In the genomic region with DNA sequence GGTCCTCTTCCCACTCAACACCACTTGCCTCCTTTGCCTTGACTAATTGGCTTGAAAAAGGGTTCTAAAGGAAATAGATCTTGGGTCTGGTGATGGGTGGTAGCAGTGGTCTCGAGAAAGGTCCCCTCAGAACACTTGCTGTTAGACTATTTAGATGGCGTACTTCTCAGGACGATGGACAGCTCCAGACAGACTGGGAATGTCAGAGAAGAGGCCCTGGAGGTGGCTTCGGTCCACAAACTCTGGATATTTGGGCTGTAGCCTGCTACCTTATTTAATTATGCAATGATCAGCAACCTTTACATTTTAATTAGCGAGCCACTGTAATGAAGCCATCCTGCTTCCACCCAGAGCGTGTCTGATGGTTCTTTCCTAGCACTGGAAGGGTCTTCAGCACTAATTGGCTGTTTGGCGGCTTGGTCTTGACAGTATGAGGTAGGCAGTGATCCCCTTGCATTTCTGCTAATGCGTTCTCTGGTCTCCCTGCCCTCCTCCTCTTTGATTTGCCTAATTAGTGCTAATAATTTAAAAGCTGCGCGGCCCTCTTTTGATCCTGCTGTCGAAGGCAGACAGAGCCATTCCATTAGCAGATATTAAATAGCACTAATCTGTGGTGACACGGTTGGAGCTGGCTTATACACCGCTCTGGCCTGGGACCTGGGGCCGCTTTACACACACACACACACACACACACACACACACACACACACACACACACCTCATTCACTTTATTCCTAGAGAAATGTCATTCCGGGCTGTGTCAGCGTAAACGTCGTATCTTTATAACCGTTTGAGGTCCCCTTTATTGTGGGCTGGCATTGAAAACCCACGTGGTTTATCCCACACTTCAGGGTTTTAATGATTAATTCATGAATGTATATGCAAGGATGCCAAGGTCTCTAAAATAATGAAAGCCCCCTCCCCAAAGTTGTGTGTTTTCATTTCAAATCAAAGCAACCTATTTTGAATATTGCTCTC, we compare ENCODE assay signal across 16 mouse cellular contexts.
A peak's percentile ranks its signal among the peaks of the same experiment; 100 is the strongest.
DNase-seq lines count a peak whose midpoint lies in the region; ATAC-seq and TF ChIP-seq lines count a peak whose summit lies in the region.
"Had no signal": no experiment of that assay in that cellular context is flagged by ENCODE, and none has a peak within 500 bp of the region (broad histone marks: within the 10 kb centered on the region; RNA-seq: fewer than 3 reads in every experiment).

No protein-coding gene starts in this region.

- H3K27ac ChIP-seq in heart, embryonic 10.5 days, result no peak overlapping the region
- no peak overlapping the region for H3K27ac ChIP-seq in hindbrain, embryonic 12.5 days
- no peak overlapping the region for H3K27ac ChIP-seq in midbrain, postnatal 0 days (ENCODE audit: low read depth, low read length)
- H3K27ac ChIP-seq: embryonic facial prominence, embryonic 15.5 days; intestine, embryonic 15.5 days; layer of hippocampus, adult 2 months; stomach, postnatal 0 days had no signal

- no peak overlapping the region for H3K4me3 ChIP-seq in heart, embryonic 10.5 days
- no peak overlapping the region for H3K4me3 ChIP-seq in hindbrain, embryonic 12.5 days
- H3K4me3 ChIP-seq in midbrain, postnatal 0 days (ENCODE audit: low read depth, low read length), result no peak overlapping the region
- H3K4me3 ChIP-seq: embryonic facial prominence, embryonic 15.5 days; heart, embryonic 12.5 days; intestine, embryonic 15.5 days; layer of hippocampus, adult 2 months had no signal

- no peak for TF ChIP-seq CTCF in midbrain, postnatal 0 days (IDR thresholded peaks at IDR 0.05)

- H3K9ac ChIP-seq in hindbrain, embryonic 12.5 days, result no peak overlapping the region
- no peak overlapping the region for H3K9ac ChIP-seq in midbrain, postnatal 0 days (replicated peaks; ENCODE audit: low read length, poor library complexity, severe bottlenecking)
- H3K9ac ChIP-seq: embryonic facial prominence, embryonic 15.5 days; heart, embryonic 12.5 days; intestine, embryonic 15.5 days had no signal

- H3K9me3 ChIP-seq in heart, embryonic 10.5 days, result no peaks in the 10 kb centered on the region
- no peaks in the 10 kb centered on the region for H3K9me3 ChIP-seq in hindbrain, embryonic 12.5 days (replicated peaks)
- no peaks in the 10 kb centered on the region for H3K9me3 ChIP-seq in midbrain, postnatal 0 days (ENCODE audit: low read length)
- H3K9me3 ChIP-seq: embryonic facial prominence, embryonic 15.5 days; heart, embryonic 12.5 days; intestine, embryonic 15.5 days had no signal

- 76% methylated on average over 20 of the region's 20 CpGs for WGBS in heart, embryonic 10.5 days
- 56% methylated on average over 20 of the region's 20 CpGs for WGBS in hindbrain, embryonic 12.5 days
- WGBS in midbrain, postnatal 0 days, result 30% methylated on average over 20 of the region's 20 CpGs

- no peaks in the 10 kb centered on the region for H3K4me1 ChIP-seq in heart, embryonic 10.5 days
- peaks cover 7% of the 10 kb centered on the region; the same call in 1 of the 2 replicates for H3K4me1 ChIP-seq in hindbrain, embryonic 12.5 days
- no peaks in the 10 kb centered on the region for H3K4me1 ChIP-seq in midbrain, postnatal 0 days (ENCODE audit: insufficient read depth, low read length)
- H3K4me1 ChIP-seq: embryonic facial prominence, embryonic 15.5 days; heart, embryonic 12.5 days; intestine, embryonic 15.5 days had no signal

- H3K4me2 ChIP-seq in hindbrain, embryonic 12.5 days (replicated peaks), result no peak overlapping the region
- no peak overlapping the region for H3K4me2 ChIP-seq in midbrain, postnatal 0 days (ENCODE audit: low read depth, low read length, poor library complexity, severe bottlenecking)
- H3K4me2 ChIP-seq: embryonic facial prominence, embryonic 15.5 days; heart, embryonic 12.5 days; intestine, embryonic 15.5 days had no signal

- H3K36me3 ChIP-seq in heart, embryonic 10.5 days, result no peaks in the 10 kb centered on the region
- no peaks in the 10 kb centered on the region for H3K36me3 ChIP-seq in hindbrain, embryonic 12.5 days
- H3K36me3 ChIP-seq in midbrain, postnatal 0 days (ENCODE audit: insufficient read depth, low read length), result no peaks in the 10 kb centered on the region
- H3K36me3 ChIP-seq: embryonic facial prominence, embryonic 15.5 days; G1E; heart, embryonic 12.5 days; intestine, embryonic 15.5 days had no signal

- peak; percentile 68 for DNase-seq in heart, embryonic 10.5 days (ENCODE audit: low spot score)
- DNase-seq in heart, postnatal 4 days, result no peak
- DNase-seq in embryo, embryonic 10 days (ENCODE audit: low spot score), result peak; percentile 13
- DNase-seq in midbrain, postnatal 0 days (ENCODE audit: low spot score), result peak; percentile 54
- no peak for DNase-seq in adrenal gland, postnatal 36 days
- DNase-seq in layer of hippocampus, postnatal 36 days, result no peak
- no peak for DNase-seq in thymus, postnatal 14 days
- DNase-seq: cerebellum, adult 11-12 months; lung, postnatal 36 days had no signal

- H3K27me3 ChIP-seq in heart, embryonic 10.5 days (ENCODE audit: insufficient read depth, poor library complexity, severe bottlenecking), result no peaks in the 10 kb centered on the region
- no peaks in the 10 kb centered on the region for H3K27me3 ChIP-seq in hindbrain, embryonic 12.5 days
- no peaks in the 10 kb centered on the region for H3K27me3 ChIP-seq in midbrain, postnatal 0 days (ENCODE audit: insufficient read depth, low read length)
- H3K27me3 ChIP-seq: embryonic facial prominence, embryonic 15.5 days; heart, embryonic 12.5 days; intestine, embryonic 15.5 days had no signal

- ATAC-seq in hindbrain, embryonic 12.5 days (ENCODE audit: low FRiP score), result peak; percentile 92
- peak; percentile 52; the same call in 1 of the 2 replicates for ATAC-seq in midbrain, postnatal 0 days (ENCODE audit: low FRiP score)
- ATAC-seq: intestine, embryonic 15.5 days had no signal

Comparison
In these comparisons a context has a peak if more than half of its experiments do, and no peak if none do; other contexts are left out.
1. DNase-seq: peak in heart, embryonic 10.5 days (single experiment), embryo, embryonic 10 days (single experiment) and midbrain, postnatal 0 days (single experiment); none in heart, postnatal 4 days (single experiment), adrenal gland, postnatal 36 days (0 of 2), layer of hippocampus, postnatal 36 days (0 of 2) and thymus, postnatal 14 days (single experiment).